Comparison of ENCODE assay signal across 8 mouse cellular contexts in the genomic region with DNA sequence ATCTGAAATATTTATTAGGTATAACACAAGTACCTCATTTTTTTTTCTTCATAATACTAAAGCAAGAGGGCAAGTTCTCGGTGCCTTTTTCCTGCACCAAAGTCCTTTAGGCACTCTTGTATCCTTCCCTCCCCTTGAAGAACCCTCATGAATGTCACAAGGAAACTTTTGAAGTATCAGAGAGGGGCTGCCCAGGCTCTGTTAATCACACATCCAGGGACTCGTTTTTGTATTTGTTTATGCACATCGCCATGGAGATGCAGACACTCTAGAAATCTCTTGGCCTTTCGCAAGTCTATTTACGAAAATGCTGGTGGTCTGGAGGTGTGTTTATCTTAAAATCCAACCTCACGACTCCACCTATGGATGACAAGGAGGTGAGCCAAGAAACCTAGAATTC.
DNase-seq lines count a peak whose midpoint lies in the region; ATAC-seq and TF ChIP-seq lines count a peak whose summit lies in the region.

No protein-coding gene starts in this region.

- peak overlapping the region; percentile 58 for H3K4me3 ChIP-seq in layer of hippocampus, adult 2 months
- H3K4me3 ChIP-seq in embryonic facial prominence, embryonic 15.5 days (replicated peaks): no peak overlapping the region
- H3K4me3 ChIP-seq in intestine, embryonic 16.5 days (ENCODE audit: low read length): no peak overlapping the region
- peak overlapping the region; percentile 42 for H3K4me3 ChIP-seq in neural tube, embryonic 15.5 days (replicated peaks)

- DNase-seq in layer of hippocampus, adult 2 months (ENCODE audit: low spot score in 2 of 2): no peak
- DNase-seq in layer of hippocampus, postnatal 36 days: no peak
- no peak for DNase-seq in spleen, postnatal 10 days (ENCODE audit: low spot score in 2 of 2)
- no peak for DNase-seq in kidney, adult 11 months

- H3K4me1 ChIP-seq in embryonic facial prominence, embryonic 15.5 days: no peaks in the 10 kb centered on the region
- peaks cover 8% of the 10 kb centered on the region; the same call in 1 of the 2 replicates for H3K4me1 ChIP-seq in intestine, embryonic 16.5 days (ENCODE audit: control insufficient read depth, insufficient read depth, low read length)
- peaks cover 19% of the 10 kb centered on the region for H3K4me1 ChIP-seq in neural tube, embryonic 15.5 days

- no peaks in the 10 kb centered on the region for H3K27me3 ChIP-seq in embryonic facial prominence, embryonic 15.5 days
- no peaks in the 10 kb centered on the region for H3K27me3 ChIP-seq in intestine, embryonic 16.5 days (replicated peaks; ENCODE audit: control insufficient read depth, insufficient read depth, low read length)
- H3K27me3 ChIP-seq in neural tube, embryonic 15.5 days (replicated peaks): no peaks in the 10 kb centered on the region

- H3K36me3 ChIP-seq in embryonic facial prominence, embryonic 15.5 days: no peaks in the 10 kb centered on the region
- no peaks in the 10 kb centered on the region for H3K36me3 ChIP-seq in intestine, embryonic 16.5 days (ENCODE audit: control insufficient read depth, insufficient read depth, low read length)
- no peaks in the 10 kb centered on the region for H3K36me3 ChIP-seq in neural tube, embryonic 15.5 days

- WGBS in embryonic facial prominence, embryonic 15.5 days: 52% methylated on average over 6 of the region's 6 CpGs
- WGBS in intestine, embryonic 16.5 days: 29% methylated on average over 6 of the region's 6 CpGs
- WGBS in neural tube, embryonic 15.5 days: 25% methylated on average over 6 of the region's 6 CpGs

- no peak for ATAC-seq in embryonic facial prominence, embryonic 15.5 days (ENCODE audit: insufficient number of reproducible peaks, low FRiP score, low TSS enrichment, low read depth)
- no peak for ATAC-seq in intestine, embryonic 16.5 days
- peak; percentile 28; the same call in 1 of the 2 replicates for ATAC-seq in neural tube, embryonic 15.5 days (ENCODE audit: low FRiP score)
- no peak for ATAC-seq in activated CD4-positive, CD25-positive, alpha-beta regulatory T cell, adult 4 months

- H3K9ac ChIP-seq in embryonic facial prominence, embryonic 15.5 days: no peak overlapping the region
- H3K9ac ChIP-seq in intestine, embryonic 16.5 days (ENCODE audit: low read depth, low read length): no peak overlapping the region
- peak overlapping the region; percentile 36 for H3K9ac ChIP-seq in neural tube, embryonic 15.5 days (replicated peaks)

- TF ChIP-seq CTCF in layer of hippocampus, adult 2 months (conservative IDR thresholded peaks at IDR 0.05): no peak

- peak overlapping the region; percentile 87 for H3K27ac ChIP-seq in layer of hippocampus, adult 2 months
- no peak overlapping the region for H3K27ac ChIP-seq in embryonic facial prominence, embryonic 15.5 days (replicated peaks)
- no peak overlapping the region for H3K27ac ChIP-seq in intestine, embryonic 16.5 days (ENCODE audit: low read length)
- H3K27ac ChIP-seq in neural tube, embryonic 15.5 days (replicated peaks): peak overlapping the region; percentile 61

- H3K4me2 ChIP-seq in embryonic facial prominence, embryonic 15.5 days (replicated peaks): peak overlapping the region; percentile 40; the same call in 1 of the 2 replicates
- H3K4me2 ChIP-seq in intestine, embryonic 16.5 days (ENCODE audit: low read depth, low read length): peak overlapping the region; percentile 23; the same call in 1 of the 2 replicates
- H3K4me2 ChIP-seq in neural tube, embryonic 15.5 days: peak overlapping the region; percentile 57

- H3K9me3 ChIP-seq in embryonic facial prominence, embryonic 15.5 days (replicated peaks): no peaks in the 10 kb centered on the region
- no peaks in the 10 kb centered on the region for H3K9me3 ChIP-seq in intestine, embryonic 16.5 days (ENCODE audit: control insufficient read depth, low read length)
- H3K9me3 ChIP-seq in neural tube, embryonic 15.5 days (replicated peaks): no peaks in the 10 kb centered on the region

Comparison
In these comparisons a context has a peak if more than half of its experiments do, and no peak if none do; other contexts are left out.
1. H3K27ac ChIP-seq: peak in layer of hippocampus, adult 2 months (single experiment) and neural tube, embryonic 15.5 days (single experiment); none in embryonic facial prominence, embryonic 15.5 days (single experiment) and intestine, embryonic 16.5 days (single experiment).
2. H3K4me3 ChIP-seq: peak in layer of hippocampus, adult 2 months (single experiment) and neural tube, embryonic 15.5 days (single experiment); none in embryonic facial prominence, embryonic 15.5 days (single experiment) and intestine, embryonic 16.5 days (single experiment).
3. Peak in every context shown above with its lines, with median percentiles within 50 percentile points of each other: H3K4me2 ChIP-seq.